Mouse (Mus musculus) embryo, embryonic 11 days (tissue): ENCODE data around the gene Wdtc1.
A peak's percentile ranks its signal among the peaks of the same experiment; 100 is the strongest.

Experiments used
- DNase-seq: peaks from one replicate; pipeline ENCODE4 v3.0.0-alpha.2; 2015

The Wdtc1 gene

GRCm38 (mm10) chr4:133319667-133320066 is 33.6 kb downstream of the Wdtc1 start:
- no peak for DNase-seq

- no peak for DNase-seq
These were observed 37.3 kb downstream of the Wdtc1 start for GRCm38 (mm10) chr4:133315991-133316390.

- no peak for DNase-seq
These were observed 38.4 kb downstream of the Wdtc1 start for GRCm38 (mm10) chr4:133314896-133315295.

- peak; percentile 84 for DNase-seq
These were observed 43.3 kb downstream of the Wdtc1 start for GRCm38 (mm10) chr4:133309948-133310347.

GRCm38 (mm10) chr4:133307331-133307730 is 46.0 kb downstream of the Wdtc1 start:
- peak; percentile 41 for DNase-seq

- no peak for DNase-seq
These were observed 47.5 kb downstream of the Wdtc1 start for GRCm38 (mm10) chr4:133305825-133306224.

- no peak for DNase-seq
These were observed 48.5 kb downstream of the Wdtc1 start for GRCm38 (mm10) chr4:133304770-133305169.

- no peak for DNase-seq
These were observed 50.6 kb downstream of the Wdtc1 start for GRCm38 (mm10) chr4:133302668-133303067.

GRCm38 (mm10) chr4:133301802-133302201 is 51.5 kb downstream of the Wdtc1 start:
- DNase-seq = peak; percentile 76

- DNase-seq = no peak
These were observed 52.9 kb downstream of the Wdtc1 start for GRCm38 (mm10) chr4:133300421-133300820.

- no peak for DNase-seq
These were observed 53.6 kb downstream of the Wdtc1 start for GRCm38 (mm10) chr4:133299701-133300100.

- DNase-seq = peak; percentile 40
These were observed 54.5 kb downstream of the Wdtc1 start for GRCm38 (mm10) chr4:133298516-133299365.

GRCm38 (mm10) chr4:133297801-133298238 is 55.5 kb downstream of the Wdtc1 start:
- DNase-seq = peak; percentile 90

- no peak for DNase-seq
These were observed 55.9 kb downstream of the Wdtc1 start for GRCm38 (mm10) chr4:133297360-133297759.

- no peak for DNase-seq
These were observed 59.2 kb downstream of the Wdtc1 start for GRCm38 (mm10) chr4:133294084-133294483.

GRCm38 (mm10) chr4:133292901-133293843 is 60.1 kb downstream of the Wdtc1 start:
- DNase-seq = peak; percentile 60

GRCm38 (mm10) chr4:133292405-133292804 is 60.9 kb downstream of the Wdtc1 start:
- no peak for DNase-seq

- no peak for DNase-seq
These were observed 62.0 kb downstream of the Wdtc1 start for GRCm38 (mm10) chr4:133291255-133291654.

GRCm38 (mm10) chr4:133286476-133287077 is 66.7 kb downstream of the Wdtc1 start:
- no peak for DNase-seq

- DNase-seq = no peak
These were observed 67.3 kb downstream of the Wdtc1 start for GRCm38 (mm10) chr4:133285950-133286349.

GRCm38 (mm10) chr4:133285299-133285698 is 68.0 kb downstream of the Wdtc1 start:
- no peak for DNase-seq

- DNase-seq = peak; percentile 54
These were observed 70.6 kb downstream of the Wdtc1 start for GRCm38 (mm10) chr4:133282656-133283055.

- DNase-seq = peak; percentile 87
These were observed 71.3 kb downstream of the Wdtc1 start for GRCm38 (mm10) chr4:133281951-133282481.
